ENCODE assay signal across 13 mouse cellular contexts in genomic region chr9:96730311-96730625, GRCm38 (mm10). TPM values are rescaled to one million over a fixed set of nuclear protein-coding genes. Genes with fewer than 3 reads are reported as not detected.
A peak's percentile ranks its signal among the peaks of the same experiment; 100 is the strongest.
DNase-seq lines count a peak whose midpoint lies in the region; ATAC-seq and TF ChIP-seq lines count a peak whose summit lies in the region.
"Had no signal": no experiment of that assay in that cellular context is flagged by ENCODE, and none has a peak within 500 bp of the region (broad histone marks: within the 10 kb centered on the region; RNA-seq: fewer than 3 reads in every experiment).

No protein-coding gene starts in this region.

- no peak overlapping the region for H3K9ac ChIP-seq in hindbrain, embryonic 12.5 days
- H3K9ac ChIP-seq in ES-Bruce4 (ENCODE audit: low read depth, poor library complexity, severe bottlenecking): peak overlapping the region; percentile 11; the same call in 1 of the 2 replicates
- H3K9ac ChIP-seq in embryonic facial prominence, embryonic 15.5 days: no peak overlapping the region
- peak overlapping the region; percentile 60 for H3K9ac ChIP-seq in midbrain, embryonic 13.5 days (replicated peaks)
- H3K9ac ChIP-seq: embryonic facial prominence, embryonic 12.5 days; limb, embryonic 15.5 days had no signal

- no peaks in the 10 kb centered on the region for H3K36me3 ChIP-seq in hindbrain, embryonic 12.5 days
- H3K36me3 ChIP-seq in hindbrain, embryonic 10.5 days: no peaks in the 10 kb centered on the region
- no peaks in the 10 kb centered on the region for H3K36me3 ChIP-seq in ES-Bruce4 (ENCODE audit: control insufficient read depth, insufficient read depth, low read length, poor library complexity, severe bottlenecking)
- H3K36me3 ChIP-seq in embryonic facial prominence, embryonic 15.5 days: no peaks in the 10 kb centered on the region
- no peaks in the 10 kb centered on the region for H3K36me3 ChIP-seq in midbrain, embryonic 13.5 days
- H3K36me3 ChIP-seq: embryonic facial prominence, embryonic 12.5 days; limb, embryonic 15.5 days had no signal

- peak overlapping the region; percentile 33 for H3K4me2 ChIP-seq in hindbrain, embryonic 12.5 days (replicated peaks)
- no peak overlapping the region for H3K4me2 ChIP-seq in embryonic facial prominence, embryonic 15.5 days (replicated peaks)
- peak overlapping the region; percentile 58 for H3K4me2 ChIP-seq in midbrain, embryonic 13.5 days (replicated peaks)
- H3K4me2 ChIP-seq: embryonic facial prominence, embryonic 12.5 days; limb, embryonic 15.5 days had no signal

- peaks cover 39% of the 10 kb centered on the region for H3K4me1 ChIP-seq in hindbrain, embryonic 12.5 days
- peaks cover 31% of the 10 kb centered on the region for H3K4me1 ChIP-seq in hindbrain, embryonic 10.5 days (replicated peaks)
- no peaks in the 10 kb centered on the region for H3K4me1 ChIP-seq in ES-Bruce4 (ENCODE audit: control insufficient read depth, insufficient read depth, low read length)
- H3K4me1 ChIP-seq in embryonic facial prominence, embryonic 15.5 days: peaks cover 38% of the 10 kb centered on the region
- peaks cover 79% of the 10 kb centered on the region for H3K4me1 ChIP-seq in midbrain, embryonic 13.5 days (replicated peaks)

- ATAC-seq in hindbrain, embryonic 12.5 days (ENCODE audit: low FRiP score): no peak
- ATAC-seq in embryonic facial prominence, embryonic 15.5 days (ENCODE audit: insufficient number of reproducible peaks, low FRiP score, low TSS enrichment, low read depth): no peak
- ATAC-seq in midbrain, embryonic 13.5 days: no peak
- ATAC-seq in erythroblast, adult 5-6 weeks (replicated peaks; ENCODE audit: low FRiP score, poor library complexity, severe bottlenecking): no peak

- H3K27me3 ChIP-seq in hindbrain, embryonic 12.5 days: no peaks in the 10 kb centered on the region
- 0 out of 2 replicates have a peak, but pooled peaks cover 8% of the 10 kb centered on the region for H3K27me3 ChIP-seq in hindbrain, embryonic 10.5 days (ENCODE audit: insufficient read depth, poor library complexity, severe bottlenecking)
- H3K27me3 ChIP-seq in ES-Bruce4 (ENCODE audit: control insufficient read depth, insufficient read depth, low read length, poor library complexity, severe bottlenecking): no peaks in the 10 kb centered on the region
- no peaks in the 10 kb centered on the region for H3K27me3 ChIP-seq in embryonic facial prominence, embryonic 15.5 days
- H3K27me3 ChIP-seq in midbrain, embryonic 13.5 days: no peaks in the 10 kb centered on the region
- H3K27me3 ChIP-seq: embryonic facial prominence, embryonic 12.5 days; limb, embryonic 15.5 days had no signal

- H3K9me3 ChIP-seq in hindbrain, embryonic 12.5 days (replicated peaks): no peaks in the 10 kb centered on the region
- H3K9me3 ChIP-seq in hindbrain, embryonic 10.5 days: no peaks in the 10 kb centered on the region
- H3K9me3 ChIP-seq in ES-Bruce4 (replicated peaks; ENCODE audit: control insufficient read depth, insufficient read depth, low read length, poor library complexity, severe bottlenecking): no peaks in the 10 kb centered on the region
- no peaks in the 10 kb centered on the region for H3K9me3 ChIP-seq in embryonic facial prominence, embryonic 15.5 days (replicated peaks)
- H3K9me3 ChIP-seq in midbrain, embryonic 13.5 days: no peaks in the 10 kb centered on the region
- H3K9me3 ChIP-seq: embryonic facial prominence, embryonic 12.5 days; limb, embryonic 15.5 days had no signal

- DNase-seq in hindbrain, embryonic 10.5 days (ENCODE audit: low spot score): no peak
- no peak for DNase-seq in spleen, postnatal 36 days (ENCODE audit: low spot score in 2 of 2)
- DNase-seq in kidney, postnatal 4 days: no peak
- DNase-seq: cerebellum, adult 9-11 months; heart, postnatal 14 days had no signal

- TF ChIP-seq CTCF in ES-Bruce4 (IDR thresholded peaks at IDR 0.05; ENCODE audit: low read depth, low read length): no peak

- no peak overlapping the region for H3K27ac ChIP-seq in hindbrain, embryonic 12.5 days
- no peak overlapping the region for H3K27ac ChIP-seq in hindbrain, embryonic 10.5 days
- peak overlapping the region; percentile 65 for H3K27ac ChIP-seq in ES-Bruce4 (ENCODE audit: insufficient read depth, low read length)
- 0 out of 2 replicates have a peak overlapping the region, but pooled peaks have one; percentile 39 for H3K27ac ChIP-seq in embryonic facial prominence, embryonic 15.5 days (replicated peaks)
- H3K27ac ChIP-seq in midbrain, embryonic 13.5 days: peak overlapping the region; percentile 86
- H3K27ac ChIP-seq: embryonic facial prominence, embryonic 12.5 days; limb, embryonic 15.5 days; macrophage had no signal

- TF ChIP-seq POLR2A in ES-Bruce4 (IDR thresholded peaks at IDR 0.05; ENCODE audit: insufficient read depth, low read length): no peak

- peak overlapping the region; percentile 8; the same call in 1 of the 2 replicates for H3K4me3 ChIP-seq in hindbrain, embryonic 12.5 days
- no peak overlapping the region for H3K4me3 ChIP-seq in hindbrain, embryonic 10.5 days
- 0 out of 2 replicates have a peak overlapping the region, but pooled peaks have one; percentile 8 for H3K4me3 ChIP-seq in ES-Bruce4 (ENCODE audit: low read depth, low read length)
- H3K4me3 ChIP-seq in embryonic facial prominence, embryonic 15.5 days (replicated peaks): no peak overlapping the region
- H3K4me3 ChIP-seq in midbrain, embryonic 13.5 days (replicated peaks): peak overlapping the region; percentile 39
- H3K4me3 ChIP-seq: embryonic facial prominence, embryonic 12.5 days; limb, embryonic 15.5 days had no signal

- no peak for TF ChIP-seq EP300 in ES-Bruce4 (IDR thresholded peaks at IDR 0.05; ENCODE audit: insufficient read depth, low read depth, low read length)

- WGBS in hindbrain, embryonic 12.5 days: 86% methylated on average over 2 of the region's 2 CpGs
- 88% methylated on average over 2 of the region's 2 CpGs for WGBS in hindbrain, embryonic 10.5 days
- WGBS in embryonic facial prominence, embryonic 15.5 days: 81% methylated on average over 2 of the region's 2 CpGs
- WGBS in midbrain, embryonic 13.5 days: 76% methylated on average over 2 of the region's 2 CpGs

RNA-seq across cellular contexts. Expression of gene Zbtb38, which starts 22.4 kb away (rescaled TPM):
- polyA plus RNA-seq in hindbrain, embryonic 12.5 days (2016; fragmentation: Nextera tagmentation; extraction: Ambion mirVana): 18.0 and 20.0 TPM in 2 replicates
- 7.8 and 8.5 TPM in 2 replicates for polyA plus RNA-seq in hindbrain, embryonic 10.5 days (2016; fragmentation: Nextera tagmentation; extraction: Ambion mirVana)
- 23.8 and 28.1 TPM in 2 replicates for polyA plus RNA-seq in ES-Bruce4 (2011; ENCODE audit: insufficient read depth, insufficient read length, low read depth, missing spikeins)
- 21.2 and 22.1 TPM in 2 replicates for polyA plus RNA-seq in embryonic facial prominence, embryonic 15.5 days (2015; fragmentation: Nextera tagmentation; extraction: Ambion mirVana)
- 38.0 and 41.1 TPM in 2 replicates for polyA plus RNA-seq in midbrain, embryonic 13.5 days (2015; fragmentation: Nextera tagmentation; extraction: Ambion mirVana)
- 4.8 and 7.1 TPM in 2 replicates for total RNA-seq in erythroblast, adult 5-6 weeks (2015; ENCODE audit: low replicate concordance)
- total RNA-seq in erythroblast, adult 5-6 weeks (2017; ENCODE audit: low replicate concordance): 4.9 and 6.0 TPM in 2 replicates

Comparison
In these comparisons a context has a peak if more than half of its experiments do, and no peak if none do; other contexts are left out.
1. H3K4me3 ChIP-seq: peak in hindbrain, embryonic 12.5 days (single experiment), ES-Bruce4 (single experiment) and midbrain, embryonic 13.5 days (single experiment); none in hindbrain, embryonic 10.5 days (single experiment) and embryonic facial prominence, embryonic 15.5 days (single experiment).
2. H3K27ac ChIP-seq: peak in ES-Bruce4 (single experiment), embryonic facial prominence, embryonic 15.5 days (single experiment) and midbrain, embryonic 13.5 days (single experiment); none in hindbrain, embryonic 12.5 days (single experiment) and hindbrain, embryonic 10.5 days (single experiment).
3. H3K9ac ChIP-seq: peak in ES-Bruce4 (single experiment) and midbrain, embryonic 13.5 days (single experiment); none in hindbrain, embryonic 12.5 days (single experiment) and embryonic facial prominence, embryonic 15.5 days (single experiment).